Mouse (Mus musculus): ENCODE measurements around the gene Cdkn1a. TPM values are rescaled to one million over a fixed set of nuclear protein-coding genes. Genes with fewer than 3 reads are reported as not detected.

The Cdkn1a gene
- polyA plus RNA-seq, 1 experiment: 293 TPM

- peaks cover 17% of the 10 kb centered on the region for H3K4me1 ChIP-seq (ENCODE audit: control insufficient read depth, insufficient read depth, insufficient read length, low read length)
- H3K27ac ChIP-seq (ENCODE audit: insufficient read depth, low read depth, low read length): 0 out of 2 replicates have a peak overlapping the region, but pooled peaks have one; percentile 13
- H3K4me3 ChIP-seq (ENCODE audit: low read depth, low read length): no peak overlapping the region
- no peaks in the 10 kb centered on the region for H3K27me3 ChIP-seq (ENCODE audit: control insufficient read depth, insufficient read depth, low read length)
- TF ChIP-seq POLR2A (IDR thresholded peaks at IDR 0.05; ENCODE audit: low read depth, low read length): no peak
- TF ChIP-seq CTCF (IDR thresholded peaks at IDR 0.05; ENCODE audit: extremely low read depth, insufficient read length, insufficient replicate concordance, low read depth, low read length): no peak
- WGBS: 70% methylated on average over 3 of the region's 3 CpGs
- peaks cover 21% of the 10 kb centered on the region for H3K36me3 ChIP-seq (ENCODE audit: control insufficient read depth, insufficient read depth, low read length)
Observed at GRCm38 (mm10) chr17:29046863-29047262, 43.9 kb upstream of the Cdkn1a start.

- Histone ChIP-seq H3K27me3 (ENCODE audit: control insufficient read depth, insufficient read depth, low read length) (no peaks in the 10 kb centered on the region), H3K27ac (ENCODE audit: insufficient read depth, low read depth, low read length) (no peak overlapping the region), H3K4me1 (ENCODE audit: control insufficient read depth, insufficient read depth, insufficient read length, low read length) (peaks cover 19% of the 10 kb centered on the region), H3K4me3 (ENCODE audit: low read depth, low read length) (no peak overlapping the region), H3K36me3 (ENCODE audit: control insufficient read depth, insufficient read depth, low read length) (peaks cover 19% of the 10 kb centered on the region)
- TF ChIP-seq CTCF (IDR thresholded peaks at IDR 0.05; ENCODE audit: extremely low read depth, insufficient read length, insufficient replicate concordance, low read depth, low read length): no peak
- no peak for TF ChIP-seq POLR2A (IDR thresholded peaks at IDR 0.05; ENCODE audit: low read depth, low read length)
- 77% methylated on average over 3 of the region's 3 CpGs for WGBS
Observed at GRCm38 (mm10) chr17:29047697-29048514, 42.9 kb upstream of the Cdkn1a start.

- TF ChIP-seq CTCF (IDR thresholded peaks at IDR 0.05; ENCODE audit: extremely low read depth, insufficient read length, insufficient replicate concordance, low read depth, low read length) (peak; percentile 81; the same call in 1 of the 2 replicates), POLR2A (IDR thresholded peaks at IDR 0.05; ENCODE audit: low read depth, low read length) (no peak)
- H3K36me3 ChIP-seq (ENCODE audit: control insufficient read depth, insufficient read depth, low read length): peaks cover 11% of the 10 kb centered on the region
- 10% methylated on average over 13 of the region's 13 CpGs for WGBS
- H3K4me3 ChIP-seq (ENCODE audit: low read depth, low read length): no peak overlapping the region
- no peaks in the 10 kb centered on the region for H3K27me3 ChIP-seq (ENCODE audit: control insufficient read depth, insufficient read depth, low read length)
- H3K27ac ChIP-seq (ENCODE audit: insufficient read depth, low read depth, low read length): no peak overlapping the region
- peaks cover 28% of the 10 kb centered on the region for H3K4me1 ChIP-seq (ENCODE audit: control insufficient read depth, insufficient read depth, insufficient read length, low read length)
Observed at GRCm38 (mm10) chr17:29048748-29049507, 41.8 kb upstream of the Cdkn1a start.

GRCm38 (mm10) chr17:29049508-29049889 is 41.3 kb upstream of the Cdkn1a start:
- Histone ChIP-seq H3K36me3 (ENCODE audit: control insufficient read depth, insufficient read depth, low read length) (peaks cover 6% of the 10 kb centered on the region), H3K27ac (ENCODE audit: insufficient read depth, low read depth, low read length) (peak overlapping the region; percentile 50), H3K4me1 (ENCODE audit: control insufficient read depth, insufficient read depth, insufficient read length, low read length) (peaks cover 33% of the 10 kb centered on the region), H3K27me3 (ENCODE audit: control insufficient read depth, insufficient read depth, low read length) (no peaks in the 10 kb centered on the region), H3K4me3 (ENCODE audit: low read depth, low read length) (no peak overlapping the region)
- TF ChIP-seq CTCF (IDR thresholded peaks at IDR 0.05; ENCODE audit: extremely low read depth, insufficient read length, insufficient replicate concordance, low read depth, low read length) (no peak), POLR2A (IDR thresholded peaks at IDR 0.05; ENCODE audit: low read depth, low read length) (no peak)
- WGBS: 24% methylated on average over 5 of the region's 5 CpGs

GRCm38 (mm10) chr17:29049923-29050322 is 40.9 kb upstream of the Cdkn1a start:
- Histone ChIP-seq H3K27me3 (ENCODE audit: control insufficient read depth, insufficient read depth, low read length) (no peaks in the 10 kb centered on the region), H3K4me1 (ENCODE audit: control insufficient read depth, insufficient read depth, insufficient read length, low read length) (peaks cover 35% of the 10 kb centered on the region), H3K4me3 (ENCODE audit: low read depth, low read length) (no peak overlapping the region), H3K36me3 (ENCODE audit: control insufficient read depth, insufficient read depth, low read length) (peaks cover 5% of the 10 kb centered on the region; the same call in 1 of the 2 replicates), H3K27ac (ENCODE audit: insufficient read depth, low read depth, low read length) (peak overlapping the region; percentile 80)
- TF ChIP-seq CTCF (IDR thresholded peaks at IDR 0.05; ENCODE audit: extremely low read depth, insufficient read length, insufficient replicate concordance, low read depth, low read length): no peak
- no peak; the same call in 1 of the 2 replicates for TF ChIP-seq POLR2A (IDR thresholded peaks at IDR 0.05; ENCODE audit: low read depth, low read length)
- 28% methylated on average over 7 of the region's 7 CpGs for WGBS

GRCm38 (mm10) chr17:29050791-29051190 is 40.0 kb upstream of the Cdkn1a start:
- Histone ChIP-seq H3K4me1 (ENCODE audit: control insufficient read depth, insufficient read depth, insufficient read length, low read length) (peaks cover 35% of the 10 kb centered on the region), H3K27ac (ENCODE audit: insufficient read depth, low read depth, low read length) (peak overlapping the region; percentile 80), H3K27me3 (ENCODE audit: control insufficient read depth, insufficient read depth, low read length) (no peaks in the 10 kb centered on the region), H3K4me3 (ENCODE audit: low read depth, low read length) (peak overlapping the region; percentile 31), H3K36me3 (ENCODE audit: control insufficient read depth, insufficient read depth, low read length) (no peaks in the 10 kb centered on the region)
- TF ChIP-seq POLR2A (IDR thresholded peaks at IDR 0.05; ENCODE audit: low read depth, low read length) (no peak), CTCF (IDR thresholded peaks at IDR 0.05; ENCODE audit: extremely low read depth, insufficient read length, insufficient replicate concordance, low read depth, low read length) (no peak)
- 16% methylated on average over 14 of the region's 14 CpGs for WGBS

- H3K4me3 ChIP-seq (ENCODE audit: low read depth, low read length): no peak overlapping the region
- no peaks in the 10 kb centered on the region for H3K27me3 ChIP-seq (ENCODE audit: control insufficient read depth, insufficient read depth, low read length)
- WGBS: 90% methylated on average over 6 of the region's 6 CpGs
Observed at GRCm38 (mm10) chr17:29053067-29053466, 37.7 kb upstream of the Cdkn1a start.

More at GRCm38 (mm10) chr17:29053067-29053466, 37.7 kb upstream of the Cdkn1a start:
- Histone ChIP-seq H3K4me1 (ENCODE audit: control insufficient read depth, insufficient read depth, insufficient read length, low read length) (peaks cover 36% of the 10 kb centered on the region), H3K36me3 (ENCODE audit: control insufficient read depth, insufficient read depth, low read length) (no peaks in the 10 kb centered on the region), H3K27ac (ENCODE audit: insufficient read depth, low read depth, low read length) (no peak overlapping the region; the same call in 1 of the 2 replicates)
- TF ChIP-seq POLR2A (IDR thresholded peaks at IDR 0.05; ENCODE audit: low read depth, low read length): no peak
- TF ChIP-seq CTCF (IDR thresholded peaks at IDR 0.05; ENCODE audit: extremely low read depth, insufficient read length, insufficient replicate concordance, low read depth, low read length): no peak

Data from small intestine, adult 2 months (tissue).